Mouse (Mus musculus) ZHBTc4 (cell line): Measurements from ENCODE around the gene Fgf22.
A peak's percentile ranks its signal among the peaks of the same experiment; 100 is the strongest.

Experiments
- DNase-seq: peaks from one replicate; pipeline ENCODE4 v3.0.0-alpha.2; 2011; ENCODE audit warnings: low read depth, low spot score

Gene Fgf22

GRCm38 (mm10) chr10:79766508-79767325 lies 11.8 kb downstream of the Fgf22 start, which contains the start of gene Rnf126:
Rnf126 (minus strand) TSS chr10:79766952.
- peak; percentile 100 for DNase-seq

GRCm38 (mm10) chr10:79767372-79768244 lies 12.7 kb downstream of the Fgf22 start:
- peak; percentile 96 for DNase-seq

- peak; percentile 86 for DNase-seq
These were observed 13.5 kb downstream of the Fgf22 start for GRCm38 (mm10) chr10:79768400-79768799.

DNA sequence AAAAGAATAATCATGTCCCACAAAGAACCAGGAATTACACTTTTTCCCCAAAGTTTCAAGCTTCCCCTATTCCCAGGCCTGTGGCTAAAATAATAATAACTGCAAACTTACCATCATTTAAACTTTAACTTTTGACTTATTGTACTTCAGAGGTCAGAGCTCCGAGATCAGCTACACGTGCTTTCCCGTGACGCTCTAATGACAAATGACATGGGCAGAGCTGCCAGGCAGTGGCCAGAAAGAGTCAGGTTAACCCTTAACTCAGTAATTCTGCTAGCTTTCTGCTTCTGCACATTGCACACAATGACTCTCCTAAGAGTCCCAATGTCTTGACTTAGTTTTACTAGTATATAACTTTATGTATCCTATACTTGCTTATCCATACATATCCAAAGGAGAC lies 14.5 kb downstream of the Fgf22 start:
- DNase-seq: no peak

GRCm38 (mm10) chr10:79772320-79772719 lies 17.4 kb downstream of the Fgf22 start:
- DNase-seq: peak; percentile 89

DNA sequence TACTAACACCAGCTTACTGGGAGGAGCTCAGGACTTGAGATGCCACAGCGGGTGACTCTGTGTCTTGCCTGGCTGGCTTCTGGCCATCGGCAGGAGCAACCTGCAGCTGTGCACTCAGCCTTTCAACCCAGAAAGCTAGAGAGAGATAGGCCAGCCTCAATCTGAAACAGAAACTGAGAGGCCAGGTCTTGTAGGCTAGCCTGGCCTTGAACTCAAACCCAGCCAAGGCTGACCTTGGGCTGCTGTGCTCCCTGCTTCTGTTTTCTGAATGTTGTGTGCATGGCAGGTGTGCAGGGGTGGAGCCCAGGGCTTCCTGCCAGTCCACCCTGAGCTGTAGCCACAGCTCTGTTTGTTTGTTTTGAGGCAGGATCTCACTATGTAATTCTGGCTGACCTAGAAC lies 18.3 kb downstream of the Fgf22 start:
- DNase-seq: peak; percentile 36

DNA sequence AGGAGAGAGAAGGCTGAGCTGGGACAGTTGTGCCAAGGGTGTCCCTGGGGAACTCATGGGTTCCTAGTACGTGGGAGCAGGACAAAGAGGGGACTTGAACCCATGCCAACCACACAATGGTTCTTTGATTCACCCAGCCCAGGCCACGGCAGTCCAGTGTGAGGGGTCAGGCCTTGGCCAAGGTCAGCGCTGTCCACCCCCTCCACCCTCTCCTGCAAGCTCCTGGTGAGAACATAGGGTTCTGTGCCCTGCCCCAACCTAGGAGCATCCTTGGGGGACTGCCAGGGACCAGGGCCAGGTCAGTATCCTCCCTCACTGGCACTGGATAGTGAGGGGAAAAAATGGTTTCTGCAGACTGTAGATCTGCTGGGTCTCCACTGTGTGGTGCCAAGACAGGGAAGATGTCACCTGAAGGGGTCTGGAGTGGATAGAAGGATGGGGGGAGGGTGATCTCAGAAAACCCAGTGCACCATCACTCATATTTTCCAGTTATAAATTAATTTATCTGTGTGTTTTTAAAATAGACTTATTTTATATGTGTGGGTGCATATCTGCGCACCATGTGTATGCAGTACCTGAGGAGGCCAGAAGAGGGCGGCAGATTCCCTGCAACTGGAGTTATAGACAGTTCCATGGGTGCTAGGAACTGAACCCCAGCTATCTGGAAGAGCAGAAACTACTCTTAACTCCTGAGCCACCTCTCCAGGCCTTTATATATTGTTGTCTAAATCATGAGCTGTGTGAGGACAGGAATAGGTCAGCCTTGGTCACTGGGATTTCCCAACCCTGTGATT lies 19.8 kb downstream of the Fgf22 start:
- DNase-seq: peak; percentile 50

GRCm38 (mm10) chr10:79777103-79777531 lies 22.2 kb downstream of the Fgf22 start, which contains the start of gene Fstl3:
Fstl3 (plus strand) TSS chr10:79777272.
- DNase-seq: no peak

DNA sequence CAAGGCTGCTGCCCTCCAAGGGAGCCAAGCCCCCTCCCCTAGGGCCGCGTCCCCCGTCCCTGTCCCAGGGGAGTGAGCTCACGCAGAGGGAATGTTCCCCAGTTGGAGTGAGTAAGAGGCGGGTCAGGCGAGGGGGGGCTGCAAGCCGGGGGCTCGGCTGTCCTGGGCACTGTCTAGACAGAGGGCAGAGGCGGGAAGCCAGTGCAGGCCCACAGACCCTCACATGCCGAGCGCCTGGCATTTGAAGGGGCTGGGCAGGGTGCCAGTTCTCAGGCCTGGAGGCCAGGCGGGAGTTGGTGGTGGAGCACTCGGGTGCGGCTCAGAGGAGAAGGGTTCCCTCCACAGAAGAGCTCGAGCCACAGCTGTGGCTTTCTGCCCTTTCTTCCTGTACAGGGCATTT lies 23.1 kb downstream of the Fgf22 start:
- no peak for DNase-seq

GRCm38 (mm10) chr10:79779193-79779592 lies 24.3 kb downstream of the Fgf22 start:
- no peak for DNase-seq

- DNase-seq: peak; percentile 100
These were observed 25.1 kb downstream of the Fgf22 start for GRCm38 (mm10) chr10:79779784-79780663.

- DNase-seq: no peak
These were observed 25.8 kb downstream of the Fgf22 start for GRCm38 (mm10) chr10:79780664-79781015.

GRCm38 (mm10) chr10:79781139-79781538 lies 26.3 kb downstream of the Fgf22 start:
- DNase-seq: no peak

GRCm38 (mm10) chr10:79781956-79782355 lies 27.1 kb downstream of the Fgf22 start:
- DNase-seq: no peak

- peak; percentile 76 for DNase-seq
These were observed 28.2 kb downstream of the Fgf22 start for GRCm38 (mm10) chr10:79783050-79783449.

GRCm38 (mm10) chr10:79783920-79784800 lies 29.3 kb downstream of the Fgf22 start:
- DNase-seq: peak; percentile 84

- peak; percentile 76 for DNase-seq
These were observed 33.7 kb downstream of the Fgf22 start for GRCm38 (mm10) chr10:79788386-79789158.

GRCm38 (mm10) chr10:79789581-79789980 lies 34.7 kb downstream of the Fgf22 start:
- DNase-seq: no peak

DNA sequence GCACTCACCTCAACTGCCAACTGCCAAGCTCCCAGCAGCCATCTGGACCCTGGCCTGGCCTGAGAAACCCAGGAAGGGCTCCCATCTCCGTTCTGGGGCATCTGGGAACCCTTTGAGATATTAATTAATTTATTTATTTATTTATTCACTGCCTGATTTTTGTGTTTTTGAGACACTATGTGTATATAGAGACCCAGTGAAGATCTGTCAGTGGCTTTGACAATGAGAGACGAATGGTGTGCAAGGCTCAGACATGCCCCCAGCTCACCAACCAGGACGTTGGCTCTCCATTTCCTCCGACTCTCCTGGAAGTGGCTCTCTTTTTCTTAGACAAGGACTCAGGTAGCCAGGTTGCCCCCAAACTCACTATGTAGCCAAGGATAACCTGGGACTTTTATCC lies 36.0 kb downstream of the Fgf22 start, which contains the start of gene Prss57:
Gene Prss57 (minus strand): TSS at position 101 of the 400 bp plus-strand sequence.
- DNase-seq: no peak
